Mouse (Mus musculus): ENCODE measurements at regions not wholly inside any gene's neighbourhood (a gene's known extent, or its start where the extent isn't known, plus 50 kb on each side); places are given as distances from the start of the nearest gene placed in this dataset.

GRCm38 (mm10) chr1:184647920-184648540 lies 84.4 kb downstream of the Hlx start:
- no peak for TF ChIP-seq CTCF (IDR thresholded peaks at IDR 0.05; ENCODE audit: borderline replicate concordance, extremely low read depth, insufficient read depth, insufficient read length)
- TF ChIP-seq POLR2A (IDR thresholded peaks at IDR 0.05; ENCODE audit: borderline replicate concordance, extremely low read depth, insufficient read depth, insufficient read length, poor library complexity, severe bottlenecking): no peak

All from brain, embryonic 14.5 days (tissue).